Mouse (Mus musculus): ENCODE measurements around the gene Vta1.

Vta1 gene

DNA sequence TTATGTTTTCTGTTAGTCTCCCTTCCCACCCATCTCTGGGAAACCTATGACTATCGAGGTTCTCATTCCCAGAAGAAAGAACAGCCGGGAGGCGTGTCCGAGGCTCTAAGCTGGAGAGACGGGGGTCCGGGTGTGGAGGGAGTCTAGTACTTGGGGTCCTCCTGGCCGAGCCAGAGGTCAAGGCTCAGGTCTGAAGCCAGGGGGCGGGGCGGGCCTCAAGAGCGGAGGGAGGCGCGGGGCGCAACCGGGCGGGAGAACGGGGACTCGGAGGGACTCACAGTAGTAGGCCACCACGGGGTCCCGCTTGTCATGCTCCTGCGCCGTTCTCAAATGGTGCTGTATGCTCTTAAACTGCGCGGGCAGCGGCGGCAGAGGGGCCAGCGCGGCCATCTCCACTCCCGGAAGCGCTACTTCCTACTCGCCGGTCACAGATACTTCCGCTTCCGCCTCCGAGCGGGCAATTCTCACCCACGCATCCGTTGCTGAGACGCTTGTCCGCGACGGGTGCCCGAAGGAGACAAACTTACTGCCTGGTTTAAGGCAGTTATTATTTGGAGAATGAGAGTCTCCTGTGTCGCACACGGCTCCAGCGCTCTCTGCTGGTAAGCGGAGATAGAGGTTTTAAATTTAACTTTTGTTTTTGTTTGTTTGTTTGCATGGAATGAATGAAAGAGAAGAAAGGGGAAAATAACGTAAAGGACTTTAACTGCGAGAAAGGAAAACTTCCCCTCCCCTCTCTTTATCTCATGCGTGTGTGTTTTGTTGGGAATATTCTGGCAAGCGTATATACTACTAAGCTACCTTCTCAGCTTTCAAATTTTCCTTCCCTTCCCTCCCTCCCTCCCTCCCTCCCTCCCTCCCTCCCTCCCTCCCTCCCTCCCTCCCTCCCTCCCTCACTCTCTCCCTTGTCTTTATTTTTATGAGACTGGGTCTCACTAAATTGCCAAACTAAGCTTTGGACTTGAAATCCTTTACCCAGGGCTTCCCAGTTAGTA, at the start of gene Vta1, which contains the start of gene Nmbr:
Gene Vta1, minus strand, starts transcription at position 489 of the 995 bp plus-strand sequence.
Gene Nmbr, plus strand, starts transcription at position 520 of the 995 bp plus-strand sequence.
- DNase-seq (ENCODE audit: low spot score), result peak; percentile 93

DNA sequence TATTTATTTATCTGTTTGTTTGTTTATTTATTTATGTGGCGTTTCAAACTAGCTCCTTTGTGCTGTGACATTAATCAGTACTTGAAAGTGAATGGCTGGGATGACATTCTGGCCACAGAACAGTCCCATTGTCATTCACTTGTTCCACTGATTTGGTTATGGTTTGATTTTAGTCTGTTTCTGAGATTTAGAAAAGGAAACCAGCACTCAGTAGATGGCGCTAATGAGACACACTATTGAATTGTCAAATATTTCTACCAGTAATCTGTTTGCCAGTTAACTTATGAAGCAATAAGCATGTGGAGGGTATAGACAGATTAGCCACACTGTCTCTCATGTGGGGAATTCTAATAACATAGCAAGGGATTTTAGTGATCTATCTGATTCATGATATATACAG, 28.9 kb upstream of the Vta1 start:
- peak; percentile 13 for DNase-seq (ENCODE audit: low spot score)

GRCm38 (mm10) chr10:14725671-14726070, 20.3 kb upstream of the Vta1 start:
- DNase-seq (ENCODE audit: low spot score), result no peak

DNA sequence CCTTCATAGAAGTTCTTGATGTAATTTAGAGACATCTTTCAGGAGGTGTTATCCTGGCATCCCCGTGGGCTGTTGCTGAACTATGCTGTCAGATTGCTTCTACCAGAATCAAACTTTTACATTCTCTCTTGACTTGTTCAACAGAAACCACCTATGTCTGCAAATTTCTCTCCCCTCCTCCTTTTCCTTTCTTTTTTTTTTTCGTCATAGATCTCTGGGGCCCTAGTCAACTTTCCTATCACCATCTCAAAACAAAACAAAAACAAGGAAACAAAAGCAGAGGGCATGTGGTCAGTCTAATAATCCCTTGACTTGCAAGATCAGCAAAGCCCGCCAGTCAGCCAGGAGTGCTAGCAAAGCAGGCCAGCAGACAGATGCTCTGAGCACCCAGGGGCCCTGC, 12.8 kb upstream of the Vta1 start, which contains the start of gene Gje1:
Gene Gje1, minus strand, starts transcription at position 101 of the 400 bp plus-strand sequence.
- no peak for DNase-seq (ENCODE audit: low spot score)

GRCm38 (mm10) chr10:14703830-14704420, 1.4 kb downstream of the Vta1 start:
- DNase-seq (ENCODE audit: low spot score), result no peak

- no peak for DNase-seq (ENCODE audit: low spot score)
These were observed 2.1 kb downstream of the Vta1 start for GRCm38 (mm10) chr10:14703239-14703638.

- DNase-seq (ENCODE audit: low spot score), result no peak
These were observed 15.0 kb downstream of the Vta1 start for GRCm38 (mm10) chr10:14690349-14690748.

DNA sequence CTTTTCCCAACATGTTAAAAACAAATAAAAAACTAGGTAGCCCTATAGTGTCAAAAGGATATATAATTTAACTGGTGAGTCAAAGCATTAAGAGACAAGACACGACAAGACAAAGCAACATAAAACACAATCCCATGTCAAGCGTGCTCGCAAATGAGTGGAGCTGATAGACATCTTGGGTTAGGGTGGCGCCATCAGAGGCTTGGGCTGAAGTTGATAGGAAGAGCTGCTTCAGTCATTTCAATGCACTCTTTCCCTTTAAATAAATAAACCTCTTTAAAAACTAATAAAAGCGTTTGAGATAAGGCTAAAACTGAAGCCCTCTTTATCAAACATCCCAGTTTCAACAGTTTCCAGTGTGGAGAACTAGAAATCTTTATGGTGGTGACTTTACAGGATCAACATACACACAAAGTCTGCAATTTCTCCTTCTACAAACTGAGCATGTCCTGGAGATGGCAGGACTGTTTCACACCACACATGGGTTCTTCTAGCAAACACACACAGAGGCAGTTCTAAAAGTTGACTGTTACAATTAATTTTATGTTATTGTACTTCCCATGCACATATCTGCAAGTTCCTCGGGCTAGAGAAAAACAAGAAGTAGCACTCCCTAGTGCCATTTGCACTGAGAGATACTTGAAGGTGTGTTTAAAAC, 16.4 kb downstream of the Vta1 start:
- DNase-seq (ENCODE audit: low spot score), result no peak

DNA sequence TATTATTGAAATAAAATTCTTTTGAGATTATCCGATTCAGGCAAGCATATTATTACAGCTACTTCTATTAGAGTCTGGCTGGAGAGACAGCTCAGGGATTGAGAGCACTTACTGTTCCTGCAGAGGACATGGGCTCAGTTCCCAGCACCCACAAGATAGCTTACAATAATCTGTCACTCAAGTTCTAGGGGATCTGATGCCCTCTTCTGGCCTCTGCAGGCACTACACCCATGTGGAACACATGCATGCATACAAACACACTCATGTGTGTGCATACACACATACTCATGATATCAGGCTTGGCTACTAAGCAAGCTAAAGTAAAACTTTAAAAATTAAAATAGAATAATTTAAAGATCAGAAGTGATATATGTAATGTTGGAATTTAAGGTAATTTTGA, 19.7 kb downstream of the Vta1 start:
- DNase-seq (ENCODE audit: low spot score), result no peak

- DNase-seq (ENCODE audit: low spot score), result no peak
These were observed 39.2 kb downstream of the Vta1 start for GRCm38 (mm10) chr10:14666147-14666546.

DNA sequence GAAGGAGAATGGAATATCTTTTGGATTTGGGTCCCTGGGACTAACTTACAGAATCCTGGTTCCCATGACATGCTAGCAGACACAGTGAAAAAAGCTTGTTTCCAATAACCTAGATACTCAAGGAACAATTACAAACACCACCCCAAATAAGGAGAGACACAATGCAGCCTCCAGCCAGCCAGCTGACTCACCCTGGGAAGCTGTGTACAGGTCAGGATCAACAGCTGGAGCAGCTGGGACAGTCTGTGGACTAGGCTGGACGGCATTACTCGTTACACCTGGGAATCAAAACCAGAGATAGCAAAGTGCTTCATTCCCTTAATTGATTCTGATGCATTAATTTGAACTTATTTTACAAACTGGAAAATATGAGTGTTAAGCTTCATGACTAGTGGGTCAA, 44.5 kb downstream of the Vta1 start:
- DNase-seq (ENCODE audit: low spot score), result no peak

DNA sequence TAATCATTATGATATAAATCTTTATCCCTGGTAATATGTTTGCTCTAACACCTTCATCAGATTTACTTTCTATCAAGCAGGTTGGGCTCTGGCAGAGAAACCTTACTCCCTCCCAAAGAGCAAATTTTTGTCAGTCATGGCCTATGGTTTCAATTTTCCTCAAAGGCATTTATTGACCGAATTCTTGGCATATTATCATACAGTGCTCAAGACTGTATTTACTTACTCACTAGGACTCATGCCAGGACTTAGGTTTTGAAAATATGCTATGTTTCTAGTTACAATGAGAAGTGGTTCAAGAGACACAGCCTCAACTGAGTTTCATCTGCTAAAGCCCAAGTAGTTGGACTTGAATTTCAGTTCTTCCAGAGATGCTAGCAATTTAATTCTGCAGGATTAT, 65.7 kb downstream of the Vta1 start:
- no peak for DNase-seq (ENCODE audit: low spot score)

DNA sequence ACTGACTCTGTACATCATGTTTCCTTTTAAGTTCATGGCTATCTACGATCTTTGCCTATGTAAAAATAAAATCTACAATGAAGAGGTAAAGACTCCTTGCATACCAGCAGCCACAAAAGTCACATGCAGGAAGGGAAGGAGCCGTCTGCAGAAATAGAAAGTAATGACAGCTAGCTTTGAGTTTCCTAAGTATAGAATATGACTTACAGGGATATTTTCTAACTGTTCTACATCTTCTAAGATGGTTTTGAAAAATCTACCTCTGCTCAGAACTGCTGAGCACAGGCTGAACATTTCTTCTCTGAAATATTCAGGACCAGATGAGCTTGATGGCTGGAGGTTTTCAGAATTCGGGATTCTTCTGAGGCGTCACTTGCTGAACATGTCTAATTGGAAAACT, 66.3 kb downstream of the Vta1 start:
- DNase-seq (ENCODE audit: low spot score), result no peak

DNA sequence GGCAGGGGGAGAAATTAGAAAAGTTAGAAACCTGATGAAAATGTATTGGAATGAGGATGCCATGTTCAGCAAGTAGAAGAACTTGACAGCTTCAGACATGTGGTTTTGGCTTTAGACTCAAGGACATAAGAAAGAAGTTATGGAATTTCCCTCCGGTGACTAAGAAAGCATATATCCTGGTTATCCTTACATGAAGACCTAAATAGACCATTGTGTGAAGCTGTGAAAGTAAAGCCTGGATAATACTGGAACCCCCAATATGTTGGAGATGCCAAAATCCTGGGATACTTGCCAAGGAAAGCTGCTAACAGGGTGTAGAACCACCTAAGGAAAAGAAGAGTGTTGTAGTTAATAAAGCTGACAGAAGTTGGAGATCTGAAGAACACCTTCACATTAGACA, 79.7 kb downstream of the Vta1 start:
- DNase-seq (ENCODE audit: low spot score), result no peak

GRCm38 (mm10) chr10:14619156-14619555, 86.2 kb downstream of the Vta1 start:
- DNase-seq (ENCODE audit: low spot score), result no peak

- no peak for DNase-seq (ENCODE audit: low spot score)
These were observed 87.1 kb downstream of the Vta1 start for GRCm38 (mm10) chr10:14618301-14618700.

- DNase-seq (ENCODE audit: low spot score), result no peak
These were observed 89.9 kb downstream of the Vta1 start for GRCm38 (mm10) chr10:14615441-14615840.

- DNase-seq (ENCODE audit: low spot score), result no peak
These were observed 97.8 kb downstream of the Vta1 start for GRCm38 (mm10) chr10:14607597-14607996.

Measured in ovary, postnatal 14 days (tissue).